Mouse (Mus musculus): ENCODE measurements around the gene Cradd. TPM values are rescaled to one million over a fixed set of nuclear protein-coding genes. Genes with fewer than 3 reads are reported as not detected.

Cradd gene
- polyA plus RNA-seq, 1 experiment from 2014 or later, result 9.4 TPM

- ChIA-PET CTCF (interaction anchor here (1.0 kb wide), 1 partner anchor 15 kb away, joined by 4 read pairs; no protein-coding TSS in a partner anchor), POLR2A (no interaction called here)
- ATAC-seq (no peak), DNase-seq (ENCODE audit: low read depth, low spot score) (no peak)
- no peaks in the 10 kb centered on the region for H3K27me3 ChIP-seq
- no peak for TF ChIP-seq CTCF (IDR thresholded peaks at IDR 0.05)
- in situ Hi-C loops (cut with MboI; ENCODE audit: low pct_unique_long_range_greater_than_20kb), result no loop called here
These were observed 177.4 kb downstream of the Cradd start for GRCm38 (mm10) chr10:95146491-95146890.

GRCm38 (mm10) chr10:95145204-95145926 is 178.6 kb downstream of the Cradd start:
- H3K27me3 ChIP-seq, result no peaks in the 10 kb centered on the region
- in situ Hi-C loops (cut with MboI; ENCODE audit: low pct_unique_long_range_greater_than_20kb), result no loop called here
- POLR2A ChIA-PET, result interaction anchor here (0.6 kb wide), 1 partner anchor 30 kb away, joined by 4 read pairs; no protein-coding TSS in a partner anchor
- DNase-seq (ENCODE audit: low read depth, low spot score), result no peak
- no peak for ATAC-seq
- no peak for TF ChIP-seq CTCF (IDR thresholded peaks at IDR 0.05)
- CTCF ChIA-PET, result interaction anchor here (1.1 kb wide), 1 partner anchor 10 kb away, joined by 3 read pairs; no protein-coding TSS in a partner anchor

GRCm38 (mm10) chr10:95144414-95145130 is 179.4 kb downstream of the Cradd start:
- ChIA-PET CTCF (interaction anchor here (1.6 to 1.8 kb wide), 2 partner anchors 9 to 153 kb away, joined by 4 to 7 read pairs; no protein-coding TSS in a partner anchor), POLR2A (interaction anchor here (0.6 to 0.7 kb wide), 2 partner anchors 25 to 31 kb away, joined by 3 to 4 read pairs; no protein-coding TSS in a partner anchor)
- no peak for DNase-seq (ENCODE audit: low read depth, low spot score)
- ATAC-seq, result no peak
- H3K27me3 ChIP-seq, result no peaks in the 10 kb centered on the region
- no peak for TF ChIP-seq CTCF (IDR thresholded peaks at IDR 0.05)
- in situ Hi-C loops (cut with MboI; ENCODE audit: low pct_unique_long_range_greater_than_20kb), result no loop called here

GRCm38 (mm10) chr10:95143446-95144114 is 180.4 kb downstream of the Cradd start:
- CTCF ChIA-PET, result interaction anchor here (1.6 to 1.8 kb wide), 2 partner anchors 10 to 152 kb away, joined by 4 to 7 read pairs; no protein-coding TSS in a partner anchor
- DNase-seq (ENCODE audit: low read depth, low spot score) (no peak), ATAC-seq (no peak)
- POLR2A ChIA-PET, result no interaction called here
- no peak for TF ChIP-seq CTCF (IDR thresholded peaks at IDR 0.05)
- no peaks in the 10 kb centered on the region for H3K27me3 ChIP-seq
- in situ Hi-C loops (cut with MboI; ENCODE audit: low pct_unique_long_range_greater_than_20kb), result no loop called here

- H3K27me3 ChIP-seq, result no peaks in the 10 kb centered on the region
- CTCF ChIA-PET, result interaction anchor here (1.4 to 1.8 kb wide), 3 partner anchors 11 to 151 kb away, joined by 4 to 7 read pairs (median 5); no protein-coding TSS in a partner anchor
- ATAC-seq (peak; percentile 82), DNase-seq (ENCODE audit: low read depth, low spot score) (peak; percentile 90)
- POLR2A ChIA-PET, result no interaction called here
- in situ Hi-C loops (cut with MboI; ENCODE audit: low pct_unique_long_range_greater_than_20kb), result no loop called here
- TF ChIP-seq CTCF (IDR thresholded peaks at IDR 0.05), result no peak
These were observed 181.0 kb downstream of the Cradd start for GRCm38 (mm10) chr10:95142844-95143435.

GRCm38 (mm10) chr10:95141075-95141474 is 182.9 kb downstream of the Cradd start:
- POLR2A ChIA-PET, result no interaction called here
- in situ Hi-C loops (cut with MboI; ENCODE audit: low pct_unique_long_range_greater_than_20kb), result no loop called here
- no peak for TF ChIP-seq CTCF (IDR thresholded peaks at IDR 0.05)
- no peak for ATAC-seq
- H3K27me3 ChIP-seq, result no peaks in the 10 kb centered on the region
- DNase-seq (ENCODE audit: low read depth, low spot score), result no peak
- CTCF ChIA-PET, result interaction anchor here (1.2 kb wide), 1 partner anchor 17 kb away, joined by 3 read pairs; no protein-coding TSS in a partner anchor

GRCm38 (mm10) chr10:95140191-95140590 is 183.7 kb downstream of the Cradd start:
- no peaks in the 10 kb centered on the region for H3K27me3 ChIP-seq
- POLR2A ChIA-PET, result interaction anchor here (1.2 kb wide), 1 partner anchor 13 kb away, joined by 3 read pairs; no protein-coding TSS in a partner anchor
- ATAC-seq (no peak), DNase-seq (ENCODE audit: low read depth, low spot score) (no peak)
- CTCF ChIA-PET, result interaction anchor here (0.9 kb wide), 1 partner anchor 21 kb away, joined by 3 read pairs; no protein-coding TSS in a partner anchor
- TF ChIP-seq CTCF (IDR thresholded peaks at IDR 0.05), result no peak
- in situ Hi-C loops (cut with MboI; ENCODE audit: low pct_unique_long_range_greater_than_20kb), result no loop called here

- in situ Hi-C loops (cut with MboI; ENCODE audit: low pct_unique_long_range_greater_than_20kb), result no loop called here
- DNase-seq (ENCODE audit: low read depth, low spot score) (no peak), ATAC-seq (no peak)
- ChIA-PET CTCF (interaction anchor here (0.9 kb wide), 1 partner anchor 20 kb away, joined by 3 read pairs; no protein-coding TSS in a partner anchor), POLR2A (interaction anchor here (1.2 kb wide), 1 partner anchor 12 kb away, joined by 3 read pairs; no protein-coding TSS in a partner anchor)
- no peak for TF ChIP-seq CTCF (IDR thresholded peaks at IDR 0.05)
- no peaks in the 10 kb centered on the region for H3K27me3 ChIP-seq
These were observed 184.3 kb downstream of the Cradd start for GRCm38 (mm10) chr10:95139645-95140044.

GRCm38 (mm10) chr10:95133057-95133456 is 190.9 kb downstream of the Cradd start:
- ChIA-PET CTCF (no interaction called here), POLR2A (no interaction called here)
- in situ Hi-C loops (cut with MboI; ENCODE audit: low pct_unique_long_range_greater_than_20kb), result no loop called here
- ATAC-seq (no peak), DNase-seq (ENCODE audit: low read depth, low spot score) (no peak)
- no peaks in the 10 kb centered on the region for H3K27me3 ChIP-seq
- no peak for TF ChIP-seq CTCF (IDR thresholded peaks at IDR 0.05)

Other genes with a start within 250 kb of the Cradd start
- 42.7 TPM for gene Socs2, start 93.0 kb upstream of the Cradd start, polyA plus RNA-seq (2021)
- gene Mrpl42, start 177.8 kb upstream of the Cradd start, polyA plus RNA-seq (2021), result 198 TPM
- 132 TPM for gene Ube2n, start 191.0 kb upstream of the Cradd start, polyA plus RNA-seq (2021)
- gene Nudt4, start 240.0 kb upstream of the Cradd start, polyA plus RNA-seq (2021), result 68.6 TPM